Mouse (Mus musculus): ENCODE measurements around the gene Samd14. TPM values are rescaled to one million over a fixed set of nuclear protein-coding genes. Genes with fewer than 3 reads are reported as not detected.

Samd14 gene
- polyA plus RNA-seq, 1 experiment from 2014 or later = 8.0 TPM

DNA sequence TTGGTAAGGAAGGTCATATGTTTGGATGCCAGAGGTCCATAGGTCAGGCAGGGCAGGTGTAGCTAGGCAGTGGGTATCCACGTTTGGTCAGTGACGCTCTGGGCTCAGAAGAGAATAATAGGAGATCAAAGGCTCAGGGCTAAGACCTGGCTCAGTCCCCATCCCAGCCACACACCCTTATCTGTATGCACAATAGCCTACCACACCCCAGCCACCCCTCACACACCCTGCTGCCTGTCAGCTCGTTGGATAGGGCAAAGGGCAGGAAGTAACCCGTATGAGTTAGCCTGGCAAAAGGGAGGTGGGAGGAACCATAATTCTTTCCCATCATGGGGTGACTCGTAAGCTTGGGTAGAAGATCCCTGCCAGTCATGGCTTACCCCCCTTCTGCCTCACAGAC, 12.1 kb upstream of the Samd14 start:
- Histone ChIP-seq H3K4me2 (no peak overlapping the region), H3K9ac (no peak overlapping the region), H3K4me1 (replicated peaks) (peaks cover 73% of the 10 kb centered on the region), H3K27me3 (no peaks in the 10 kb centered on the region), H3K27ac (0 out of 2 replicates have a peak overlapping the region, but pooled peaks have one; percentile 7), H3K36me3 (peaks cover 55% of the 10 kb centered on the region), H3K9me3 (replicated peaks) (no peaks in the 10 kb centered on the region), H3K4me3 (no peak overlapping the region)
- WGBS = 46% methylated on average over 5 of the region's 5 CpGs
- ATAC-seq (replicated peaks; ENCODE audit: insufficient number of reproducible peaks, insufficient read depth, low FRiP score, low read depth) = no peak

DNA sequence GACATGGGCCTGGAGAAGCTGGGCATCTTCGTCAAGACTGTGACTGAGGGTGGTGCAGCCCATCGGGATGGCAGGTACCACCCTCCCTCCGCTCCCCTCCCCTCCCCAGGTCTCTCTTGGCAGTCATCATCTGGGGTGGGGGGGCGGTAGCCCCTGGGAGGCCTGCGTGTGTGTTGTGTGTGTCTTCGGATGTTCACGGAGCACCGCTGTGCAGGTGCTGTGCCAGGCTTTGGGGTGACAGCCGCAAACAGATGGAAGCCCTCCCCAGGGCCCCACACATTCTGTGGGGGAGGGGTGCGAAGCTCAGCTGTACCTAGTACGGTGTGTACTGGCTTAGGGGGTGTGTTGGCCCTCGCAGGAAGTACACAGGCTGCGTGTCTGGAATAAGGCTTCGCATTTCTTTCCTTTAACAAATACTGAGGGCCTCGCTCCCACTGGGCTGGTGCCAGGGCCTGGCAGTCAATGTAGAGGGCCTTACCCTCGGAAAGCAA, 11.6 kb upstream of the Samd14 start:
- Histone ChIP-seq H3K4me3 (no peak overlapping the region), H3K36me3 (peaks cover 60% of the 10 kb centered on the region), H3K27me3 (no peaks in the 10 kb centered on the region), H3K9ac (no peak overlapping the region), H3K4me1 (replicated peaks) (peaks cover 68% of the 10 kb centered on the region), H3K4me2 (no peak overlapping the region; the same call in 1 of the 2 replicates), H3K9me3 (replicated peaks) (no peaks in the 10 kb centered on the region), H3K27ac (0 out of 2 replicates have a peak overlapping the region, but pooled peaks have one; percentile 7)
- no peak for ATAC-seq (replicated peaks; ENCODE audit: insufficient number of reproducible peaks, insufficient read depth, low FRiP score, low read depth)
- 70% methylated on average over 16 of the region's 16 CpGs for WGBS

DNA sequence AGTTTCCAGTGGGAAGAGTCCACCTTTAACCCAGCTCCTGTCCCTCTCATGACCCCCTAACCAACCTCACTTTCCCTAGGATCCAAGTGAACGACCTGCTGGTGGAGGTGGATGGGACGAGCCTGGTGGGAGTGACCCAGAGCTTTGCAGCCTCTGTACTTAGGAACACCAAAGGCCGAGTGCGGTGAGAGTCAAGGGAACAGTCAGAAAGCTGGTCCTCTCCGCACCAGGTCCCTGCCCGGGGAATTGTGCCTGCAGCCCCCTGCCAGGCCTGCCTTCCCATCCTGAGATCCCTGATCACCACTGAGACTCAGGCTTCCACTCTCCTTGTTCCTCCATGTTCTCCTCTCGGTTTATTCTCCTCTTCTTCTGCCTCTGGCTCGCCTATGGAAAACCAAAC, 9.6 kb upstream of the Samd14 start:
- Histone ChIP-seq H3K27ac (peak overlapping the region; percentile 20), H3K4me2 (no peak overlapping the region), H3K4me1 (replicated peaks) (peaks cover 56% of the 10 kb centered on the region), H3K9ac (no peak overlapping the region), H3K9me3 (replicated peaks) (no peaks in the 10 kb centered on the region), H3K27me3 (no peaks in the 10 kb centered on the region), H3K4me3 (no peak overlapping the region), H3K36me3 (peaks cover 74% of the 10 kb centered on the region)
- WGBS = 64% methylated on average over 8 of the region's 8 CpGs
- no peak for ATAC-seq (replicated peaks; ENCODE audit: insufficient number of reproducible peaks, insufficient read depth, low FRiP score, low read depth)

DNA sequence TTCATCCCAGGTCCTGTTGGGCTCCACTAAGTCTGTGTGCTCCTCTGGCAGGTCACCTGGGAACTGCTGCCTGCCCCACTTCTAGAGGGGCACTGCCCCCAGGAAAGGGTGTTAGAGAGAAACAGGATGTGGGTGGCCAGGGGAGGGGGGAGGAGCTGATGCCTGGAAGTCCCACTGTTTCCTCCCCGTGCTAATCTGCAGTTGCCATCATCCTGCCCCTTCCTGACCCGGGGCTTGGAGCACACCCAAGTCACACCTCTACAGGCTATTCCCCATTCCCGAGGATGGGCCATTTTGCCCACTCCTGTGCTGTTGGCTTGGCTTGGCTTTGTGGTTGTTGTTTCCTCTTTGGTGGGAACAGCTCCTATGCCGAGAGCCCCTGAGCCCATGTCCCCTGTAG, 9.1 kb upstream of the Samd14 start:
- Histone ChIP-seq H3K36me3 (peaks cover 78% of the 10 kb centered on the region), H3K27ac (peak overlapping the region; percentile 56), H3K9ac (no peak overlapping the region), H3K4me3 (no peak overlapping the region), H3K4me1 (replicated peaks) (peaks cover 52% of the 10 kb centered on the region), H3K4me2 (peak overlapping the region; percentile 14; the same call in 1 of the 2 replicates), H3K9me3 (replicated peaks) (no peaks in the 10 kb centered on the region), H3K27me3 (no peaks in the 10 kb centered on the region)
- WGBS = 27% methylated on average over 4 of the region's 4 CpGs
- ATAC-seq (replicated peaks; ENCODE audit: insufficient number of reproducible peaks, insufficient read depth, low FRiP score, low read depth) = no peak

DNA sequence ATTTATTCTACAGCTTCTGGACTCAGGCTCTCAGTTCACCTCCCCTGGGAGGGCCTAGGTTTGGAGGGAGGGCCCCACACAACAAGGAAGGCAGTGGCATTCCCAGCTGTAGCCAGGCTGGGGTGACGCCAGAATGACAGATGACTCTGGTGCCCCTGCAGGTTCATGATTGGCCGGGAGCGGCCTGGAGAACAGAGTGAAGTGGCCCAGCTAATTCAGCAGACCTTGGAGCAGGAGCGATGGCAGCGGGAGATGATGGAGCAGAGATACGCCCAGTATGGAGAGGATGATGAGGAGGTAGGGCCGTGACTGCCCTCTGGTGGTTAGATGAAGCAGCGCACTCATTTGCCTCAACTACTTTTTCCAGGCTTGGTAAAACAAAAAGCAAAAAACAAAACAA, 8.6 kb upstream of the Samd14 start:
- no peaks in the 10 kb centered on the region for H3K27me3 ChIP-seq
- WGBS = 8% methylated on average over 8 of the region's 8 CpGs
- H3K9ac ChIP-seq = no peak overlapping the region
- H3K4me3 ChIP-seq = no peak overlapping the region
- H3K9me3 ChIP-seq (replicated peaks) = no peaks in the 10 kb centered on the region
- H3K27ac ChIP-seq = peak overlapping the region; percentile 56
- peaks cover 51% of the 10 kb centered on the region for H3K4me1 ChIP-seq (replicated peaks)
- H3K4me2 ChIP-seq = peak overlapping the region; percentile 14; the same call in 1 of the 2 replicates
- peaks cover 80% of the 10 kb centered on the region for H3K36me3 ChIP-seq
- peak; percentile 20 for ATAC-seq (replicated peaks; ENCODE audit: insufficient number of reproducible peaks, insufficient read depth, low FRiP score, low read depth)

DNA sequence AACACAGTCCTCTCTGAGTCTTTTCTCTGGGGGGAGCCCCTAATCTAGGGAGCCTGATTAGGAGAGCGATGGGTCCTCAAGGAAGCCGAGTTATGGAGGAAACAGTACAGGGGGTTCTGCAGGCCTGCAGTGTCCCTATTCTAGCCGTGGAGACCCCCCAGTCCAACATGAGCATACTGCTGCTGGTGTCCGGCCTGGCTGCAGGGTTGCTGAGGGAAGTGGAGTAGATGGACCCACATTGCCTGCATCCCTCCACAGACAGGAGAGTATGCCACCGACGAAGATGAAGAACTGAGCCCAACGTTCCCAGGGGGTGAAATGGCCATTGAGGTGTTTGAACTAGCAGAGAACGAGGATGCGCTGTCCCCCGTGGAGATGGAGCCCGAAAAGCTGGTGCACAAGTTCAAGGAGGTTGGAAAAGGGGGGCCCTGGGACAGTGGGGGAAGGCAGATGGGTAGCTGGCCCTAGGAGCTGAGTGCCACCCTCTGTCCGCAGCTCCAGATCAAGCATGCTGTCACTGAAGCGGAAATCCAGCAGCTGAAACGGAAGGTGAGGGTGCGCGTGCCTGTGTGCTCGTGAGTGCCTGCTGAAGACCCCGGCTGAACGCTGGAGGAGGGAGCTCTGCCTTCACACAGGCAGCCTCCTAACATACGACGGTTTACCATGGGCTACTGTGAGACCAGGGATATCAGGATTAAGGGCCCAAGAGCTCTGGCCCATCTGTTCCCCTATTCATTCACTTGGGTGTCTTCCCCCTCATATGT, 7.9 kb upstream of the Samd14 start:
- peaks cover 75% of the 10 kb centered on the region for H3K36me3 ChIP-seq
- 84% methylated on average over 21 of the region's 21 CpGs for WGBS

DNA sequence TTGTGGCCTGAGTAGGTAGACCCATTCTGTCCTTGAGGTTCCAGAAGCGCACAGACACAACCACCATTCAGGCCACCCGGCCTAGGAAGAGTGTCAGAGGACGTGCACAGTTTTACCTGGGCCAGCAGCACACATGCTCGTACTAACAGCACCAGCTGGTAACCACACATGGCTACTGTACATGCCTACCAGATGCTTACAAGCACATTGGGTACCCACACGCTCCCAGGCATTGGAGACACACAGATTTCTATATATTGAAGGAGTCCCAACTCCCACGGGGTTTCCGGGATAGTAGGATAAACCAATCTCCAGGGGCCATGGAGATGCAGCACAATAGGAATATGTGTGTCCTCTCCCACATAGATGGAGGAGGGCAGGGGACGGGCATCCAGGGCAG, 7.0 kb upstream of the Samd14 start:
- Histone ChIP-seq H3K36me3 (peaks cover 65% of the 10 kb centered on the region), H3K4me3 (no peak overlapping the region), H3K9ac (no peak overlapping the region), H3K9me3 (replicated peaks) (no peaks in the 10 kb centered on the region), H3K4me2 (no peak overlapping the region), H3K27ac (no peak overlapping the region), H3K27me3 (no peaks in the 10 kb centered on the region), H3K4me1 (replicated peaks) (peaks cover 50% of the 10 kb centered on the region)
- 91% methylated on average over 8 of the region's 8 CpGs for WGBS
- no peak for ATAC-seq (replicated peaks; ENCODE audit: insufficient number of reproducible peaks, insufficient read depth, low FRiP score, low read depth)

More for the DNA sequence above, 7.9 kb upstream of the Samd14 start:
- Histone ChIP-seq H3K27me3 (no peaks in the 10 kb centered on the region), H3K4me2 (no peak overlapping the region), H3K27ac (no peak overlapping the region), H3K9me3 (replicated peaks) (no peaks in the 10 kb centered on the region), H3K4me1 (replicated peaks) (peaks cover 51% of the 10 kb centered on the region), H3K4me3 (no peak overlapping the region), H3K9ac (no peak overlapping the region)
- no peak for ATAC-seq (replicated peaks; ENCODE audit: insufficient number of reproducible peaks, insufficient read depth, low FRiP score, low read depth)

DNA sequence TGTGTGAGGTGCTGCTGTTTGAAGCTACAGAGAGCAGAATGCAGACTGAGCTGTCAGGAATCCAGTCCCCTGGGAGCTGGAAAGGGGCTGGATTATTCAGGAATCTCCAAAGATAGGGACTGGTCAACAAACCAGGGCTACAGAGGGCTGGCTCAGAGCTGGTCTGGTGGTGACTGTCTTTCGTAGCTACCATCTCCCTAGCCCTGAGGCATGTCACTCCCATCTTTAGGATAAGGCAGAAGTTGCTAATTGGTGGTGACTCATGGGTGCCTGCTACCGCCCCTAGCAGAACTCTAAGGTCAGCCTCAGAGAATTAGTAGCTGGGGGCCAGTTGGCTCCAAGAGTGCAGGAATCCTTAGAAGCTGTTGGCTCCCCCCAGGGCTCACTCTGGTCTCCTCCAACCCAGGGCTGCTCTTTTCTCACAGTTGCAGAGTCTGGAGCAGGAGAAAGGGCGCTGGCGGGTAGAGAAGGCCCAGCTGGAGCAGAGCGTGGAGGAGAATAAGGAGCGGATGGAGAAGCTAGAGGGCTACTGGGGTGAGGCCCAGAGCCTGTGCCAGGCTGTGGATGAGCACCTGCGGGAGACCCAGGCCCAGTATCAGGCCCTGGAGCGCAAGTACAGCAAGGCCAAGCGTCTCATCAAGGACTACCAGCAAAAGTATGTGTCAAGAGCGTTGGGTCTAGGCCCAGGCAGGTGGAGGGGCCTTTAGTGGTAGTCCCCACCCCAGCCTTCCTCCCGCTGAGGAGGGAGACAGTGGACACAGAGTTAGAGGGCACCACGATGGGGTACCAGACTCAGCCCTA, 5.3 kb upstream of the Samd14 start:
- no peak overlapping the region for H3K4me2 ChIP-seq
- no peak overlapping the region for H3K4me3 ChIP-seq
- no peak for ATAC-seq (replicated peaks; ENCODE audit: insufficient number of reproducible peaks, insufficient read depth, low FRiP score, low read depth)
- 74% methylated on average over 12 of the region's 12 CpGs for WGBS
- H3K9ac ChIP-seq = no peak overlapping the region
- H3K9me3 ChIP-seq (replicated peaks) = no peaks in the 10 kb centered on the region
- H3K4me1 ChIP-seq (replicated peaks) = peaks cover 52% of the 10 kb centered on the region
- peak overlapping the region; percentile 41; the same call in 1 of the 2 replicates for H3K27ac ChIP-seq
- H3K27me3 ChIP-seq = no peaks in the 10 kb centered on the region
- H3K36me3 ChIP-seq = peaks cover 51% of the 10 kb centered on the region

DNA sequence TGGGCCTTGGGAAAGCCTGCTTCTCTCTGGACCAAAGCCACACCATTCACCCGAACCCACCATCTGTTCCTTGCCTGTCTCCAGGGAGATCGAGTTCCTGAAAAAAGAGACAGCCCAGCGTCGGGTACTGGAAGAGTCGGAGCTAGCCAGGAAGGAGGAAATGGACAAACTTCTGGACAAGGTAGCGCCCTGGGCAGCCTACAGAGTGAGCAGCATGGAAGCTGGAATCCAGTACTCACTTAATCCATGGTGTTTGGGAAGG, 4.8 kb upstream of the Samd14 start:
- Histone ChIP-seq H3K36me3 (peaks cover 46% of the 10 kb centered on the region), H3K4me2 (no peak overlapping the region), H3K4me3 (no peak overlapping the region), H3K9ac (no peak overlapping the region), H3K27ac (no peak overlapping the region), H3K9me3 (replicated peaks) (no peaks in the 10 kb centered on the region), H3K4me1 (replicated peaks) (peaks cover 52% of the 10 kb centered on the region), H3K27me3 (no peaks in the 10 kb centered on the region)
- ATAC-seq (replicated peaks; ENCODE audit: insufficient number of reproducible peaks, insufficient read depth, low FRiP score, low read depth) = no peak
- WGBS = 58% methylated on average over 6 of the region's 6 CpGs

DNA sequence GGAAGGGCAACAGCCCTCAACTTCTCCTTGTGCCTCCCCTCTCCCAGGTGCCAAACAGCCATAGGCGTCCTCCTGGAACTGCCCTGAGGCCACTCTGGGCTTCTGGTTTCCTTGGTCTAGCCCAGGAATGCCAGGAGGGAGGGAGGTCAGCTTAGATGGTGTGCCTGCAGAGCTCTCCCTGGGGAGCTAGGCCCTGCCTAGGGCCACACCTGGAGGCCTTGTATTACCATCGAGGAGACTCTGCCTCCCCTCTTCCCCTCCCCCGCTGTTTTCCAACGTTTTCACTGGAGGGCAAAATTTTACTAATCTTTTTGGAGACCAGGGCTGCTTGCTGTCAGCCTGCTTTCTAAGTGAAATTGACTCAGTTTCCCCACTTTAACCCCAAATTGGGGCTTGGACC, 3.6 kb upstream of the Samd14 start:
- peak overlapping the region; percentile 50 for H3K4me3 ChIP-seq
- H3K4me2 ChIP-seq = peak overlapping the region; percentile 73
- H3K27me3 ChIP-seq = no peaks in the 10 kb centered on the region
- WGBS = 31% methylated on average over 4 of the region's 4 CpGs
- peak overlapping the region; percentile 59 for H3K27ac ChIP-seq
- peaks cover 47% of the 10 kb centered on the region for H3K4me1 ChIP-seq (replicated peaks)
- peaks cover 38% of the 10 kb centered on the region for H3K36me3 ChIP-seq
- H3K9ac ChIP-seq = 0 out of 2 replicates have a peak overlapping the region, but pooled peaks have one; percentile 27
- no peak for ATAC-seq (replicated peaks; ENCODE audit: insufficient number of reproducible peaks, insufficient read depth, low FRiP score, low read depth)
- H3K9me3 ChIP-seq (replicated peaks) = no peaks in the 10 kb centered on the region

DNA sequence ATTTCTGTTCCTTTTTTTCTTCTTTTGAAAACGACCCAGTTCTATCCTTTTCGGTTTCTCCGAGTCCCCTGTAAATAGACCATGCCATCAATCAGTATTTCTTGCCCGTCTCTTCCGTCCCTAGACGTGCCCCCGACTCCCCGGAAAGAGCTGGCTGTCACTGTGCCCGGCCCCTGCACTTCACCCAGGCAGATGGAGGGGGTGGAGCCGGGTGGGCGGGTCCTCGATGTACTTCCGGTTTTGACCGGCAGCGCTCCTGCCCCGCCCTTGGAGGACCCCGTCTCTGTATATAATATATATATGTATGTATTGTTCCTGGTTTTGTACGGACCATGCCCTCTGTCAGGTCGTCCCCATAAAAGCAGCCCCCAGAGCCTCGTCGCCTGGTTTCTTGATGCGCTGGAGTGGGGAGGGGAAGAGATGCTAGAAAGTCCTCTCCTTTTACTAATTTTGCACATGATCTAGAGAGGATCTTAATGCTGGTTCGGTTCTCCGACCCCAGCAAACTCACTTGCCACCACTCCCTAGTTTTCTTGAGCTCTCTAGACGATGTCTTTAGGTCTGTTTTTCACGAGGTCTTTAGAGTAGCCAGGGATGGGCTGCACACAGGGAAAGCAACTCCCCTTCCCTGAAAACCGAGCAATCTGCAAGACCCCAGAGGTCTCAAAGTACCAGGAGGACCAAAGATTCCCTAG, 3.0 kb upstream of the Samd14 start:
- Histone ChIP-seq H3K4me2 (peak overlapping the region; percentile 73), H3K27me3 (no peaks in the 10 kb centered on the region), H3K4me1 (replicated peaks) (peaks cover 47% of the 10 kb centered on the region), H3K4me3 (peak overlapping the region; percentile 50), H3K27ac (peak overlapping the region; percentile 62), H3K36me3 (peaks cover 34% of the 10 kb centered on the region), H3K9ac (peak overlapping the region; percentile 52), H3K9me3 (replicated peaks) (no peaks in the 10 kb centered on the region)
- ATAC-seq (replicated peaks; ENCODE audit: insufficient number of reproducible peaks, insufficient read depth, low FRiP score, low read depth) = peak; percentile 54
- 1% methylated on average over 27 of the region's 27 CpGs for WGBS
